Mouse (Mus musculus) hindbrain, embryonic 14.5 days (tissue): ENCODE data around the gene Acp2. TPM values are rescaled to one million over a fixed set of nuclear protein-coding genes. Genes with fewer than 3 reads are reported as not detected.

ENCODE experiments used
- ATAC-seq: fragments of 200-750 bp; cut with Nextera tagmentation; 2 replicates; pipeline ENCODE4 v1.8.0; 2017; ENCODE audit warnings: moderate number of reproducible peaks, mild to moderate bottlenecking, moderate TSS enrichment, moderate library complexity; ENCODE audit not compliant: low FRiP score
- DNase-seq: peaks from one replicate; pipeline ENCODE4 v3.0.0-alpha.2; 2015; ENCODE audit warnings: low spot score
- H3K27ac ChIP-seq: fragments of 300-500 bp; sonication (generic); 2 replicates; pipeline ENCODE4 v1.5.1; 2014; ENCODE audit warnings: mild to moderate bottlenecking, moderate library complexity
- H3K27me3 ChIP-seq: fragments of 300-500 bp; sonication (generic); 2 replicates; pipeline ENCODE4 v1.6.1; 2014; ENCODE audit warnings: mild to moderate bottlenecking, low read length, mixed read lengths; ENCODE audit not compliant: control insufficient read depth, insufficient read depth
- H3K36me3 ChIP-seq: fragments of 300-500 bp; sonication (generic); replicated peaks from 2 replicates; pipeline ENCODE4 v1.6.1; 2014; ENCODE audit not compliant: control insufficient read depth, insufficient read depth
- H3K4me1 ChIP-seq: fragments of 300-500 bp; sonication (generic); replicated peaks from 2 replicates; pipeline ENCODE4 v1.6.1; 2014; ENCODE audit warnings: antibody characterized with exemption, low read length, mixed read lengths; ENCODE audit not compliant: control insufficient read depth, insufficient read depth
- H3K4me2 ChIP-seq: fragments of 300-500 bp; sonication (generic); replicated peaks from 2 replicates; pipeline ENCODE4 v1.6.1; 2014; ENCODE audit warnings: mild to moderate bottlenecking, moderate library complexity
- H3K4me3 ChIP-seq: fragments of 300-500 bp; sonication (generic); replicated peaks from 2 replicates; pipeline ENCODE4 v1.5.1; 2014; ENCODE audit warnings: mild to moderate bottlenecking, low read length
- H3K9ac ChIP-seq: fragments of 300-500 bp; sonication (generic); 2 replicates; pipeline ENCODE4 v1.6.1; 2014
- H3K9me3 ChIP-seq: fragments of 300-500 bp; sonication (generic); 2 replicates; pipeline ENCODE4 v1.6.1; 2016; ENCODE audit warnings: low read length; ENCODE audit not compliant: control insufficient read depth
- WGBS: fragments of 180-500 bp; shearing (Covaris S2); extraction: QIAGEN DNeasy Blood & Tissue Kit; methylation state at CpG from one replicate; pipeline ENCODE4 v1.1.7; 2014; 5-methylcytosine and 5-hydroxymethylcytosine counted together
- polyA plus RNA-seq: library from polyadenylated mRNA; unstranded; fragments of >200 nt; fragmentation: Nextera tagmentation; extraction: Ambion mirVana; gene quantifications from 2 replicates; pipeline ENCODE4 v1.2.1, GENCODE M21; 2014

The Acp2 gene
- polyA plus RNA-seq, 1 experiment from 2014 or later = 40.9 TPM

DNA sequence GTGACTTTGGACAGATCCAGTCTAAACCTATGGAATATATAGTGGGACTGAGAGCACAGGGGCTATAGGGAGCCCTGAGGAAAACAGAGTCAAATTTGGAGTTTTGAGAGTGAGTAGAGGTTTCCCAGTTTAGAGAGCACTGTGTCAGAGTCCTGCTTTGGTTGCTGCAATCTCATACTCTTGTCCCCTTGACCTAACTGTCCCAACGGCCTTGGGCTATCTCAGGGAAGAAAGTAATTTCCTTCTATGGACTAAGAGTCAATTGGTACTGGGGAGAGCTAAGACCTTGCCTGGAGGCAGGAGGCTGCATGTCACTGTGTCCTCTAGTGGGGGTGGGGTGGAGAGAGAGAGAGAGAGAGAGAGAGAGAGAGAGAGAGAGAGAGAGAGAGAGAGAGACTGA, 56.1 kb downstream of the Acp2 start:
- H3K27me3 ChIP-seq = peaks cover 33% of the 10 kb centered on the region
- no peaks in the 10 kb centered on the region for H3K9me3 ChIP-seq
- H3K4me1 ChIP-seq = peaks cover 36% of the 10 kb centered on the region
- no peaks in the 10 kb centered on the region for H3K36me3 ChIP-seq
- no peak for ATAC-seq
- no peak for DNase-seq
- H3K27ac ChIP-seq = 0 out of 2 replicates have a peak overlapping the region, but pooled peaks have one; percentile 54
- WGBS = 67% methylated on average over 1 of the region's 1 CpGs
- H3K9ac ChIP-seq = no peak overlapping the region
- H3K4me3 ChIP-seq = no peak overlapping the region
- H3K4me2 ChIP-seq = peak overlapping the region; percentile 91

DNA sequence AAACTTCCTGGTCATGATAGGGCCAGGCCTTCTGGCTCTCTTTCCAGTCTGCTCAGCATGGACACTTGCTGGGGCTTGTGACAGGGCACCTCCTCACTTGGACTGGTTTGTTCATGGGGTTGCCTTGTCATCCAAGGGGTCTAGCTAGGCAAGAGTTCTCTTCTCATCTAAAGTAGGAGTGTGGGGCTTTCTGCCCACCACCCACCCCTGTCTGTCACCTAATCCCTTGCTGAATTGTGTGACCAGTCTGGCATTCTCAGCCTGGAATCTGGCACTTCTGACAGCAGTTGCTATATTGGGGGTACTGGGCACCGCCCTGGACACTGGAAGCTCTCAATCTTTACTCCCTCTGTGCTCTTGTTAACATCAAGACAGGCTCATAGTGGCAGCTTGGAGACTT, 56.8 kb downstream of the Acp2 start:
- H3K9ac ChIP-seq = no peak overlapping the region
- H3K36me3 ChIP-seq = no peaks in the 10 kb centered on the region
- H3K27ac ChIP-seq = no peak overlapping the region
- DNase-seq (no peak), ATAC-seq (no peak)
- no peaks in the 10 kb centered on the region for H3K9me3 ChIP-seq
- no peak overlapping the region for H3K4me3 ChIP-seq
- peaks cover 40% of the 10 kb centered on the region for H3K4me1 ChIP-seq
- WGBS = 97% methylated on average over 1 of the region's 1 CpGs
- H3K4me2 ChIP-seq = no peak overlapping the region
- H3K27me3 ChIP-seq = peaks cover 27% of the 10 kb centered on the region

Other genes starting within 250 kb of the Acp2 start
- 0.97 and 1.1 TPM in 2 replicates for gene Rapsn, start 167.3 kb upstream of the Acp2 start, polyA plus RNA-seq
- gene Psmc3, start 148.9 kb upstream of the Acp2 start, polyA plus RNA-seq = 237 and 243 TPM in 2 replicates
- gene Slc39a13, start 132.5 kb upstream of the Acp2 start, polyA plus RNA-seq = 27.4 and 27.6 TPM in 2 replicates
- 4.1 and 4.3 TPM in 2 replicates for gene Spi1, start 120.5 kb upstream of the Acp2 start, polyA plus RNA-seq
- not detected in 2 replicates for gene Mybpc3, start 84.7 kb upstream of the Acp2 start, polyA plus RNA-seq
- gene Madd, start 19.0 kb upstream of the Acp2 start, polyA plus RNA-seq = 51.6 and 58.4 TPM in 2 replicates
- 1.5 and 2.8 TPM in 2 replicates for gene Nr1h3, start 51 bp upstream of the Acp2 start, polyA plus RNA-seq
- gene Ddb2, start 34.1 kb downstream of the Acp2 start, polyA plus RNA-seq = 9.4 and 11.4 TPM in 2 replicates
- gene Pacsin3, start 53.1 kb downstream of the Acp2 start, polyA plus RNA-seq = 12.9 and 13.5 TPM in 2 replicates
- gene Arfgap2, start 62.1 kb downstream of the Acp2 start, polyA plus RNA-seq = 59.6 and 64.0 TPM in 2 replicates
- 143 and 155 TPM in 2 replicates for gene 1110051M20Rik, start 241.8 kb downstream of the Acp2 start, polyA plus RNA-seq